Mouse (Mus musculus): ENCODE data around the gene Mgam. TPM values are rescaled to one million over a fixed set of nuclear protein-coding genes. Genes with fewer than 3 reads are reported as not detected.

Gene Mgam
- polyA plus RNA-seq (2015; fragmentation: Nextera tagmentation; extraction: Ambion mirVana), result 0.04 TPM in 1 of 2 replicates, not detected in the other

DNA sequence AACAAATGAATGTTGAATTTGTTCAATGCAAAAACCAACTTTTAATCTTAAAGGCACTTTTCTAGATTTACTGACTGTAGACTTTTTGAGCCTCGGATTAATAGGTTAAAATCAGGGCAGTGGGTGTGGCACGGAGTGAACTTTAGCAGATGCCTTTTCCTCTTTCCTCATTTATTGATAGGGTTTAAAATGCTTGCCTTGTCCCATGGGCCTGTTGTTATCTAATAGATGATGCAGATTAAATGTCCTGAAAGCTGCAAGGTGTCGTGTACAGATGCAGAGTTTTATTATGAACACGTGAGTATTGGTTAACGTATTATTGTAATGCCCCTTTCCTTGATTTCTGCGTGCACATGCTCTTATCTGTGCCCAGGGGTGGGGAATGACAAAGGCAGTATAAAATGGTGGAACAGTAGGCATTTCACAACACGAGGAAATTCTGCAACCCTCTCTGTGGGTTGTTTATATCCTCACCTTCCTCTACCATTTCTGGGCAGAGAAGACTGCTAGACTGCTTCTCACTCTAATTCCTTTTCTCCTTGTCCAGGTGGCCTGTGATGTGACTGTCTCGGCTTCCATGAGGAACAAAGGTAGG is at the start of gene Mgam:
Gene Mgam, plus strand, starts transcription at position 426 of the 595 bp plus-strand sequence.

GRCm38 (mm10) chr6:40585645-40586044 is 43.0 kb upstream of the Mgam start, which contains the start of gene Clec5a:
Gene Clec5a (minus strand): TSS chr6:40585821.

GRCm38 (mm10) chr6:40613260-40613852 is 15.3 kb upstream of the Mgam start, which contains the start of gene Tas2r138:
Gene Tas2r138 (minus strand): TSS chr6:40613310.

Other genes starting within 250 kb of the Mgam start
- 3.0 and 3.3 TPM in 2 replicates for gene E330009J07Rik, start 192.7 kb upstream of the Mgam start, polyA plus RNA-seq (2015; fragmentation: Nextera tagmentation; extraction: Ambion mirVana)
- gene Wee2, start 189.7 kb upstream of the Mgam start, polyA plus RNA-seq (2015; fragmentation: Nextera tagmentation; extraction: Ambion mirVana), result not detected in 2 replicates
- gene Ssbp1, start 157.5 kb upstream of the Mgam start, polyA plus RNA-seq (2015; fragmentation: Nextera tagmentation; extraction: Ambion mirVana), result 92.8 and 95.8 TPM in 2 replicates
- not detected in 2 replicates for gene Tas2r137, start 137.6 kb upstream of the Mgam start, polyA plus RNA-seq (2015; fragmentation: Nextera tagmentation; extraction: Ambion mirVana)
- not detected in 2 replicates for gene Tas2r108, start 135.3 kb upstream of the Mgam start, polyA plus RNA-seq (2015; fragmentation: Nextera tagmentation; extraction: Ambion mirVana)
- not detected in 2 replicates for gene Prss37, start 109.3 kb upstream of the Mgam start, polyA plus RNA-seq (2015; fragmentation: Nextera tagmentation; extraction: Ambion mirVana)
- not detected in 2 replicates for gene Olfr461, start 73.8 kb upstream of the Mgam start, polyA plus RNA-seq (2015; fragmentation: Nextera tagmentation; extraction: Ambion mirVana)
- not detected in 2 replicates for gene Olfr460, start 59.3 kb upstream of the Mgam start, polyA plus RNA-seq (2015; fragmentation: Nextera tagmentation; extraction: Ambion mirVana)
- 1.4 and 6.3 TPM in 2 replicates for gene Clec5a, start 43.0 kb upstream of the Mgam start, polyA plus RNA-seq (2015; fragmentation: Nextera tagmentation; extraction: Ambion mirVana)
- gene Tas2r138, start 15.5 kb upstream of the Mgam start, polyA plus RNA-seq (2015; fragmentation: Nextera tagmentation; extraction: Ambion mirVana), result not detected in 2 replicates